In the genomic region with DNA sequence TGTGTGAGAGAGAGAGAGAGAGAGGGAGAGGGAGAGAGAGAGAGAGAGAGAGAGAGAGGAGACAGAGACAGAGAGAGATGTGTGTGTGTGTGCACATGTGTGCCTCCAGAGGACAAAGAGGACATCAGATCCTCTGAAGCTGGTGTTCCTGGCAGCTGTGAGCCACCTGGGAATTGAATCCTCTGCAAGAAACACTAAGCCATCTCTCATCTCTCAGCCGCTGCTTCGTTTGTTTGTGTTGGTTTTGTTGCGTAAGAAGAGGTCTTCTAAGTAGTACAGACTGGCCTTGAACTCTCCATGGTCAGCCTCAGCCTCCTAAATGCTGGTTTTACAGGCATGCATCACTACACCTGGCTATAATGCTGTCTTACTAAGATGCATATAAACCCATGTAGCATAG, we compare ENCODE assay signal across 10 mouse cellular contexts. TPM values are rescaled to one million over a fixed set of nuclear protein-coding genes. Genes with fewer than 3 reads are reported as not detected.
A peak's percentile ranks its signal among the peaks of the same experiment; 100 is the strongest.
DNase-seq lines count a peak whose midpoint lies in the region; ATAC-seq and TF ChIP-seq lines count a peak whose summit lies in the region.
"Had no signal": no experiment of that assay in that cellular context is flagged by ENCODE, and none has a peak within 500 bp of the region (broad histone marks: within the 10 kb centered on the region; RNA-seq: fewer than 3 reads in every experiment).

No protein-coding gene starts in this region.

- no peaks in the 10 kb centered on the region for H3K9me3 ChIP-seq in hindbrain, embryonic 10.5 days
- H3K9me3 ChIP-seq in hindbrain, embryonic 12.5 days (replicated peaks), result no peaks in the 10 kb centered on the region
- no peaks in the 10 kb centered on the region for H3K9me3 ChIP-seq in heart, embryonic 15.5 days (replicated peaks)

- H3K36me3 ChIP-seq in hindbrain, embryonic 10.5 days, result no peaks in the 10 kb centered on the region
- H3K36me3 ChIP-seq in hindbrain, embryonic 12.5 days, result no peaks in the 10 kb centered on the region
- H3K36me3 ChIP-seq in testis, adult 2 months (ENCODE audit: control insufficient read depth, insufficient read depth, low read length), result no peaks in the 10 kb centered on the region
- H3K36me3 ChIP-seq in heart, embryonic 15.5 days, result no peaks in the 10 kb centered on the region

- ATAC-seq in hindbrain, embryonic 12.5 days (ENCODE audit: low FRiP score), result no peak
- no peak for ATAC-seq in heart, embryonic 15.5 days (replicated peaks; ENCODE audit: insufficient number of reproducible peaks, insufficient read depth, low FRiP score, low read depth)
- ATAC-seq in erythroblast, adult 5-6 weeks (replicated peaks; ENCODE audit: low FRiP score, poor library complexity, severe bottlenecking), result no peak

- TF ChIP-seq POLR2A in testis, adult 2 months (IDR thresholded peaks at IDR 0.05; ENCODE audit: control insufficient read depth, low read depth, low read length), result no peak

- no peaks in the 10 kb centered on the region for H3K27me3 ChIP-seq in hindbrain, embryonic 10.5 days (ENCODE audit: insufficient read depth, poor library complexity, severe bottlenecking)
- H3K27me3 ChIP-seq in hindbrain, embryonic 12.5 days, result no peaks in the 10 kb centered on the region
- no peaks in the 10 kb centered on the region for H3K27me3 ChIP-seq in testis, adult 2 months (ENCODE audit: control insufficient read depth, insufficient read depth, low read length)
- H3K27me3 ChIP-seq in heart, embryonic 15.5 days, result no peaks in the 10 kb centered on the region

- DNase-seq in hindbrain, embryonic 10.5 days (ENCODE audit: low spot score), result no peak
- no peak for DNase-seq in testis, postnatal 14 days (ENCODE audit: low spot score)
- no peak for DNase-seq in frontal cortex, postnatal 14 days (ENCODE audit: low spot score in 2 of 2)
- no peak for DNase-seq in right cerebral cortex, postnatal 25 days
- DNase-seq: right cerebral cortex, postnatal 14 days had no signal

- peaks cover 35% of the 10 kb centered on the region for H3K4me1 ChIP-seq in hindbrain, embryonic 10.5 days (replicated peaks)
- H3K4me1 ChIP-seq in hindbrain, embryonic 12.5 days, result peaks cover 15% of the 10 kb centered on the region
- H3K4me1 ChIP-seq in testis, adult 2 months (ENCODE audit: control insufficient read depth, insufficient read depth, low read length), result peaks cover 2% of the 10 kb centered on the region; the same call in 1 of the 2 replicates
- H3K4me1 ChIP-seq in heart, embryonic 15.5 days (replicated peaks), result peaks cover 33% of the 10 kb centered on the region

- no peak overlapping the region for H3K9ac ChIP-seq in hindbrain, embryonic 12.5 days
- H3K9ac ChIP-seq in heart, embryonic 15.5 days, result no peak overlapping the region

- H3K4me3 ChIP-seq in hindbrain, embryonic 10.5 days, result no peak overlapping the region
- no peak overlapping the region for H3K4me3 ChIP-seq in hindbrain, embryonic 12.5 days
- H3K4me3 ChIP-seq in testis, adult 2 months (ENCODE audit: control insufficient read depth, low read depth, low read length), result no peak overlapping the region
- no peak overlapping the region for H3K4me3 ChIP-seq in heart, embryonic 15.5 days

- peak overlapping the region; percentile 91 for H3K27ac ChIP-seq in hindbrain, embryonic 10.5 days
- no peak overlapping the region; the same call in 1 of the 2 replicates for H3K27ac ChIP-seq in hindbrain, embryonic 12.5 days
- H3K27ac ChIP-seq in testis, adult 2 months (ENCODE audit: control insufficient read depth, insufficient read depth, low read depth, low read length), result peak overlapping the region; percentile 17; the same call in 1 of the 2 replicates
- peak overlapping the region; percentile 84 for H3K27ac ChIP-seq in heart, embryonic 15.5 days
- H3K27ac ChIP-seq: macrophage had no signal

- TF ChIP-seq CTCF in testis, adult 2 months (IDR thresholded peaks at IDR 0.05; ENCODE audit: control insufficient read depth, insufficient read depth, insufficient replicate concordance, low read depth, low read length), result no peak

- WGBS in hindbrain, embryonic 10.5 days, result 51% methylated on average over 3 of the region's 3 CpGs
- 55% methylated on average over 3 of the region's 3 CpGs for WGBS in hindbrain, embryonic 12.5 days
- WGBS in heart, embryonic 15.5 days, result 40% methylated on average over 3 of the region's 3 CpGs

- H3K4me2 ChIP-seq in hindbrain, embryonic 12.5 days (replicated peaks), result no peak overlapping the region
- no peak overlapping the region for H3K4me2 ChIP-seq in heart, embryonic 15.5 days

RNA-seq across cellular contexts. Expression of gene Fam189a2, which starts 12.9 kb away (rescaled TPM):
- polyA plus RNA-seq in hindbrain, embryonic 10.5 days (2016; fragmentation: Nextera tagmentation; extraction: Ambion mirVana), result 0.60 and 0.98 TPM in 2 replicates
- polyA plus RNA-seq in hindbrain, embryonic 12.5 days (2016; fragmentation: Nextera tagmentation; extraction: Ambion mirVana), result 0.57 and 0.88 TPM in 2 replicates
- polyA plus RNA-seq in testis, adult 2 months (2012; rRNA removed), result 20.8 and 24.5 TPM in 2 replicates
- 5.6 and 5.9 TPM in 2 replicates for polyA plus RNA-seq in heart, embryonic 15.5 days (2015; fragmentation: Nextera tagmentation; extraction: Ambion mirVana)
- total RNA-seq in erythroblast, adult 5-6 weeks (2015; ENCODE audit: low replicate concordance), result not detected in 2 replicates
- total RNA-seq in erythroblast, adult 5-6 weeks (2017; ENCODE audit: low replicate concordance), result not detected in 2 replicates
- polyA plus RNA-seq: macrophage had no signal
